Mouse (Mus musculus) olfactory bulb, adult 2 months (tissue): Measurements from ENCODE around the gene Myrfl.

Experiments used
- CTCF ChIP-seq: fragments of 200-500 bp; IDR thresholded peaks from 2 replicates; pipeline ENCODE4 v1.5.1; 2012; ENCODE audit warnings: low read depth, mild to moderate bottlenecking, low read length, moderate library complexity; ENCODE audit not compliant: insufficient read depth
- POLR2A ChIP-seq: fragments of 200-500 bp; IDR thresholded peaks from 2 replicates; pipeline ENCODE4 v1.6.1; 2012; ENCODE audit warnings: mild to moderate bottlenecking, low read depth, low read length, moderate library complexity; ENCODE audit not compliant: insufficient read depth

- TF ChIP-seq POLR2A = no peak
- no peak for TF ChIP-seq CTCF
These were observed 130.2 kb downstream of the Myrfl start for GRCm38 (mm10) chr10:116766525-116766924.
